Mouse (Mus musculus) gastrocnemius, adult 8-10 months (tissue): ENCODE results near the gene Bicra. TPM values are rescaled to one million over a fixed set of nuclear protein-coding genes. Genes with fewer than 3 reads are reported as not detected.

ENCODE experiments used
- DNase-seq, 2 experiments: peaks; one replicate each; pipeline ENCODE4 v3.0.0; 2022; ENCODE audit warnings: low spot score in 2 of 2
- total RNA-seq, 4 experiments: library from RNA; stranded (reverse); gene quantifications; 2 replicates each; pipeline ENCODE4 v1.2.4; 2022

Gene Bicra
- total RNA-seq, 4 experiments from 2014 or later = 3.7 to 6.8 (median 5.6) TPM

DNA sequence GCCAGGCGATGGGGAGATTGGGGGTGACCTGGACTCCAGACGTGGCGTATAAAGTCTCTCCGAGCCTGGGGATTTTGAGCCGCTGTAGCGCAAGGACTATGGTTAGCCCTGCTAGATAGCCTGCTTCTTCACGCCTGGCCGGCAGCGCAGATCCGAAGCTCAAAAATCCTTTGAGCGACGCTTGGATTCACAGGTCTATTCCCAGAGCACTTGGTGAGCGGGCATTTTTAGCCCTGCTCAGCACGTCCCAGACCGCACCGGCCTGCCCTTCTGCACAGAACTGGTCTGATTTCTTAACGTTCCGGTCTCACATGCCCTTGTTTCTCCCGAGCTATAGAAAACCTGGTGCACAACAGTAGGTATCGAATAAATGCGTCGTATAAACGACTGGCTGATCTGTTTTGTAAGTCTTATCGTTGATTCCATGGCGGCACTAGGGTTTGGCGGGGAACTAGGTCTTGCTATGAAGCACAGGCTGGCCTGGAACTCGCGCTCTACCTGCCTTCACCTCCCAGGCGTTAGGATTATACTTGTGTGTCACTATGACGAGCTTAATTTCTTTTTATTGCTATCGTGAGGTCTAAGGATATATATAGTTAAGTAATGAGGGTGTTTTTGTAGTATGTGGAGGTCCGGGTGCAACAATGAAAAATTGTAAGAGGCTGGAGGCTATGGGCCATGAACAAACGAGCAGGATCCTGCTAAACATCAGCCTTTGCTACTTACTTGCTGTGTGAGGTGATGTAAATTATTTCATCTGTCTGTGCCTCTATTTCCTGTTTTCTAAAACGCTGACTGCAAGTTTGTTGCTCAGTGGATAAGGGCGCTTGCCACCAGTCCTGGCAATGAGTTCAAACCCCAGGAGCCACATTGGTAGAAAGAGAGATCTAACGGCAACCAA lies 1.2 kb upstream of the Bicra start:
- no peak for DNase-seq

DNA sequence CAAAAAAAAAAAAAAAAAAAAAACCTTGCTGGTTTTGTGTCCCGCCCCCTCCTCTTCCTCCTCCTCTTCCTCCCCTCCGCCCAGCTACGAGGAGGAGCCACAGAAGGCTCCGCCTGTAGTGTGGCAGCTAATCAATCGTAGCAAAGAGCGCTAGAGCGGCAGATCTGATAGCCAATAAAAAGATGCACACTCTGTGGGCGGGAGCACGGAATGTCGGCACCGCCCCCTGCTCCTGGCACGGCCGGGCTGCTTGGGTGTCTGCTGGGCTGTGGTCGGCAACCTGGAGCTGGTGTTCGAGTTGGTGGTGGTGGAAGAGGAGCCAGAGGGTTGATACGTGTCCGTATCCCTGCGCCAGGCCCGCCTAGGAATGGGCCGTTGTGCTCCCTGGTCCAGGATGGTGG lies 443 bp upstream of the Bicra start:
- DNase-seq = peak; percentile 96

GRCm38 (mm10) chr7:16046481-16047337 lies 1.0 kb downstream of the Bicra start:
- DNase-seq = peak; percentile 71 to 83

- peak in 1 of 2 experiments; percentile 62 for DNase-seq
These were observed 1.6 kb downstream of the Bicra start for GRCm38 (mm10) chr7:16046101-16046480.

DNA sequence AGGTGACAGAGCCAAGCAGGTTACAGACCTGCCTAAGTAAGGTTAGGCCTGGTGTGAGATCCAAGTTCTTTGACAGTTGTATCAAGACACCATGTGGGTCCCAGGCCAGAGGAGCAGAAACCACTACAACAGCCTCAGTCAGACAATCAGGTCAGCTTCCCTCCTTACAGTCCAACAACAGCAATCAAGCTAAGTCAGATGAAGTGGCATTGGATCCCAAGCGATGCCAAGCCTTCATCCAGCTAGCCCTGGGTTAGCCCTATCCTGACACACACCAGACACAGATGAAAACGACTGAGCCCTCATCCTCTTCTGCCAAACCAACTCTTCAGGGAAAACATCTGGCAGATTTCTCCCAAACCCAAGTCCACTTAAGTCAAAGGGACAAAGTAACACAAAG lies 2.2 kb downstream of the Bicra start:
- DNase-seq = no peak

- DNase-seq = no peak
These were observed 3.2 kb downstream of the Bicra start for GRCm38 (mm10) chr7:16044531-16044930.

DNA sequence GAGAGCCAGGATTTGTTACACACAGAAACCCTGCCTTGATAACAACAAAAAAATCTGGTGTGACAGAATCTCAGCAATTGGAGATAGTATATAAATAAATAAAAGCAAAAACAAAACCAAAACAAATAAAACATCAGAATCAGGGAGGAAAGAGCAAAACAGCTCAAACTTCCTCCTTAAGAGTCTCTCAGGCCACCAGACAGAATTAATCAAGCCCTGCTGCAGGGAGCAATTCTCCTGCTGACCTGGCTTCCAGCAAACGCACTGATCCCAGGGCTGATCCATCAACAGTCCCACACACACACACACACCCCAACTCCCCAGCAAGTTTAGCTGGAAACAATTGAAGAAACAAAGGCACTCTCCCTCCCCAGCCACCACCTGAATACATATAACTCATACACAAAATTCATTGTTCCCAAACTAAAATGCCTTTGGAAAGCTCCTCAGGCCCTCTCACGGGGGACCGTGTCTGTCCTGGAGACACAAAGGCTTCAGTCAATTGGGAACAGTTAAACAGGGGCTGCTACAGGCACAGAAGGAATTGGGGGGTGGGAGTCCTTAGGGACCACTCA lies 3.8 kb downstream of the Bicra start:
- no peak for DNase-seq

GRCm38 (mm10) chr7:16042850-16043775 lies 4.6 kb downstream of the Bicra start:
- no peak for DNase-seq

- DNase-seq = no peak
These were observed 6.5 kb downstream of the Bicra start for GRCm38 (mm10) chr7:16041208-16041607.

GRCm38 (mm10) chr7:16039363-16039762 lies 8.4 kb downstream of the Bicra start:
- DNase-seq = no peak

DNA sequence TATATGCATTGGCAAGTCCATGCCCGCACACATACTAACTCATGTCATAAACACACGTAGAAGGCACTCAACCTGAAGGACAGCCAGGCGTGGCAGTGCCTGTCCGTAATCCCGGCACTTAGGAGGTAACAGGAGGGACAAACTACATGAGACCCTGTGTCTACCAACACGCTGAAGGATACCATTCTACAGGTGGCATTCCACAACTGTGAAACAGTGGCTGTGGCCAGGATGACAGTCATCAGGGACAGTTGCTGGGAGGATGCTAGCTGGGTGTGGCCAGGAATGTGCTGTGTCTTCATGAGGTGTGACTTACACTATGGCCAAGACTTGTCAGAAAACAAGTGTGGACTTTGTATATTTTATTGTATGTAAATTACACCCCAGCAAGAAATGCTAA lies 10.7 kb downstream of the Bicra start:
- no peak for DNase-seq

- no peak for DNase-seq
These were observed 13.9 kb downstream of the Bicra start for GRCm38 (mm10) chr7:16033580-16034461.

DNA sequence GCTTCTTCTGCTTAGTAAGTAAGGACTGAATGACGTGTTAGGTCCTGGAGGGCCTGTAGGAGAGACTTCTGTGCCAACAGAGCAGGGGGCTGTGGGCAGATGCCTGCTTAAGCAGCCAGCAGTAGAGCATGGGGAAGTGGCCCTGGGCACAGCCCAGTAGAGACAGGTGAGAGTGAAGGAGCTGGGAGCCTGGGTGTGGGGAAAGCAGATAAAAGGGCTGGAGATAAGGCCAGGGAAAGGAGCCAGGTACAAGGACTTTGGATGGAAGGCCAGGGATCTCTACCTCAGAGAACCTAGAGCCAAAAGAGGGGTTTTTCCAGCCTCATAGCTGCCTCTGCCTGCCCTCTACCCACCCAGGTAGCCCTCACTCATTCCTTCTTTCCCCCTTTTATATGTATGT lies 14.7 kb downstream of the Bicra start:
- no peak for DNase-seq

GRCm38 (mm10) chr7:16031072-16031471 lies 16.6 kb downstream of the Bicra start:
- no peak for DNase-seq

- peak; percentile 50 to 72 for DNase-seq
These were observed 19.4 kb downstream of the Bicra start for GRCm38 (mm10) chr7:16028102-16028927.

DNA sequence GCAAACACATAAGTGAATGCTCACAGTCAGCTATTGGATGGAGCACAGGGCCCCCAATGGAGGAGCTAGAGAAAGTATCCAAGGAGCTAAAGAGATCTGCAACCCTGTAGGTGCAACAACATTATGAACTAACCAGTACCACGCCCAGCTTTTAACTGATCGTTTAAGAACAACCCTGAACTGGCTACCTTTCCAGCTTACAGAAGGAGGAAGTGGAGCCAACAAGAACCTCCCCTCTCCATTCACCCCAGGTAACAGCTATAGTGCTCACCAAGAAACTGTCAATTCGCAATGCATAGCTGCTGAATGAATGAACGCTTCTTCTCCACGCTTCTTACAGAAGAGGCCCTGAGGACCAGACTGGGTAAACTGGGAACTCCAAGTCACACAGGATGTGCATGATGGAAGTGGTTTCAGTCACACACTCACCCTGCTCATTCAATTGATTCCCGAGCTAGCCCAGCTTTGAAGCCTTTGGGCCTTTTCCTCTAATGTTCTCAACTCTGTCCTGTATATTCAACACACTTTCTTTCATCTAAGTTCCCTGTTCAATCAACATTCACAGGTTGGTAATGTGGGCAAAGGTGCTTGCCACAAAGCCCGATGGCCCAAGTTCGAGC lies 23.0 kb downstream of the Bicra start:
- no peak for DNase-seq

DNA sequence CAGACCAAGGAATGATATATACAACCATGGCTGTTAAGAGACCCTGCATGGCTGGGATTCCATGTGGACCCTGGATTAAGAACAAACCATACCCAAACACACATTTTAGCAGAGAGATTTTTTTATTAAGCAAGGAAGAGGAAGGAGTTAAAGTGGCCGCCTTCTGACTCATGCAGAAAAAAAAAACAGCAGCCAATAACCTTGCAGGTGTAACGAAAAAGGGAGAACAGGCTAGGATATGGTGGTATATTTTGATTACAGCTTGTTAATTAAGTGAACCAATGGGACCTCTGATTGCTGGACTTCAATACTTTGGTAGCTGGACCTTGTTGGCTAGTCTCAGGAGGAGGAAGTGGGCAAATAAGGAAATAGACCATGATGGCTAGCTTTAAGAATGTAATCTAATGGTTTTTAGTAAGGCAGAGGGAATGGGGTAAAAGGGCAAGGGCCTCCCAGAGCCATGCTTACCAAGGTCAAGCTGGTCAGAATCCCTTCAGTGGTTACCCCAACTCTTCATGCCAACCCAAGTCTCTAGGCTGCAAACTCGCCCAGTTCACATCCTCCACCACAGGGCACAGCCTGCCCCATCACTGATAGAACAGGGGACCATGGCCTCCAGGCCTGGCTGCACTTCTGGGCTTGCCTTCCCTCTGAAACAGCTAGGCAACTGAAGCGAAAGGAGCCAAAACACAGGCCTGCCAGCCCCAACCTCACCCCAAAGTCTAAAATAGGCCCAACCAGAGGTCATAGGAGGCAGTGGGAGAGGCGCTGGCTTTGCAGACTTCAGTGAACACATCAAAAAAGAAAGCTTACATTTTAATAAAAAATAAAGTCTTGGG lies 28.2 kb downstream of the Bicra start:
- no peak for DNase-seq
